Mouse (Mus musculus) R1 (cell line): ENCODE data around the gene Mstn.
A peak's percentile ranks its signal among the peaks of the same experiment; 100 is the strongest.

Experiments used
- DNase-seq: peaks from one replicate; pipeline ENCODE4 v3.0.0-alpha.2; 2018; ENCODE audit warnings: low read depth, low spot score

Mstn gene

GRCm38 (mm10) chr1:53093180-53093579, 31.7 kb downstream of the Mstn start:
- DNase-seq, result peak; percentile 42

- DNase-seq, result no peak
Measured at GRCm38 (mm10) chr1:53110561-53110960, 49.1 kb downstream of the Mstn start.
